Mouse (Mus musculus) embryo, embryonic 9.5 days (tissue): ENCODE results near the gene Pfkl.
A peak's percentile ranks its signal among the peaks of the same experiment; 100 is the strongest.
"Not testable (repeated sequence)": the region's sequence is repeated elsewhere in the genome, so short reads cannot be mapped to it uniquely, and the experiment has no call there.

Experiments used
- DNase-seq: peaks from one replicate; pipeline ENCODE4 v3.0.0-alpha.2; 2017; ENCODE audit errors: extremely low spot score

The Pfkl gene

DNA sequence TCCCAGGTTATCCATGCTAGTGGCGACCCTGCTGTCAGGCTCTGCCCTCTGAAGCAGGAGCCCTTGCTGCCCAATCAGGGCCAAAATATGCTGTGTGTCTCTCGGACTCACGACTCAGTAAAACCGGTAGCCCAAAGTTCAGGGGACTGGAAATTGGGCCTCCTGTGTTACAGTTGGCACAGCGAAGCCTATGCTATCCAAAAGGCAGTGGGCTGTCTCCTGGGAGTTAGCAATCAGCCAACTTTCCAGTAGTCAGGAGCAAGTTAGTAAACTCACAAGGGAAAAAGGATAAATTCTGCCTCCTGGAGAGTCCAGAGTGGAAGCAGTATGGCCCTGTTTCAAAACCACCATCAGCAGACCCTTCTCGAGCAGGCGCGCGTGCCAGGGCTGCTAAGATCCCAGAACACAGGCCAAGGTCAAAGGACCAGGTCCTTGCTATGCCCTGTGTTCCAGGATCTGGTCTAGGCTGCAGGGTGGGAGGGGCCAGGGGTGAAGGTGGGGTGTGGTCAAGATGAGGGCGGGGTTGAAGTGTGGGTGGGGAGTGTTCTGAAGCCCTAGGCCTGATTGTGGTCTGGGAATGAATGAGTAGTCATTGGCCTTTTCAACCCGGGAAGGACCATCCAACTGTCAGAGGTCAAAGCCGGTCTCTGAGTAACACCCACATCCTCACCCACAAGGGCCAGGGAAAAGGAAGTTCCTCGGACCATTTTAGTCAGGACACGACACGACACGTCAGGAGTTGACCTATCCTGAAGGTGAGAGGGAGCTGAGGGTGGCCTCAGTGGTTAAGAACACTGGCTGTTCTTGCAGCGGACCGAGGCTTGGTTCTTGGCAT lies 3.0 kb upstream of the Pfkl start:
- DNase-seq: no peak

GRCm38 (mm10) chr10:78011116-78011515 lies 1.2 kb upstream of the Pfkl start:
- not testable (repeated sequence) for DNase-seq

DNA sequence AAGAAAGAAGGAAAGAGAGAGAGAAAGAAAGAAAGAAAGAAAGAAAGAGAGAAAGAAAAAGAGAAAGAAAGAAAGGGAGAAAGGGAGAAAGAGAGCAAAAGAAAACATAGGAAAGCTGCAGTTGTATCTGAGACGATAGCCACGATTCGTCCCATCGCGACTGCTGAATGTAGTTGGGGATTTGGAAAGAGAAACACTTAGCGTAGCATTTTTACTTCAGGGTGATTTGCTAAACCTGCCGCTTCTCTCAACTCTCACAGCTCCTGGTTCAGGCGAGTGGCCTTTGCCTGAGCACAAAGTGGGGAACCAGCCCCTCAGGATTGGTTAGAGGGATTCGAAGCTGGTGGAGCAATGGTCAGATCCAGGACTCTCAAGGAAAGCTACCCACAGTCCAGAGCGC lies 452 bp upstream of the Pfkl start:
- no peak for DNase-seq

DNA sequence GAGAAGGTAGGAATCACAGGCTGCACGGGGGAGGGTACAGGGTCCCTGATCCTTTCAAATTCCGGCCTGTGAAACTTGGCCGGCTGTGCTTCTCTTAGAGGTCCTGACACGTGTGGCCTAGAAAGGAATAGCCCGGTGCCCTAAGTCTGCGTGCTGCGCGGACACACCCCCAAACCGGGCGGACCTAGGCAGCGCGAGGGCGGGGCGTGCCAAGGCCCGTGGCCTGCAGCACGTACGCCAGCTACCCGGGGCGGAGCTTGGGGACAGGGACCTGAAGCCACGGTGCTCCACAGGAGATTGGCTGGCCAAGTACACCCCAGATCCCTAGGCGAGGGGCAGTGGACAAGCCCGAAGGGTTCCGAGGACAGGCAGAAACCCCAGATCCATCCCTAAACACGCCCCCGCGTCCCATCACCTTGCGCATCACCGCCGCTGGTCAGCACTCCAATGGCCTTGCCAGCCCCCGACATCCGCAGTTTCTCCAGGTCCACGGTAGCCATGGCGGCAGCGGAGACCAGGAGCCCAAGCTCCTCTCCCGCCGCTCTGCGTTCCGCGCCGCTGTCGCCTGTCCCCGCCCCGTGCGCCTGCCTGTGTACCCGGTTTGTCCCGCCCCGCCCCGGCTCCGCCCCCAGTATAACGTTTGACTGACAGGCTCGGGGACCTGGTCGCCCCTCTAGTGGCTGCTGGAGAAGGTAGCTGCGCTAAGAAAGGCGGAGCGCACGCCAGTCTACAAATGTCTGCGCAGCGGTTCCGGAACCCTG lies 519 bp downstream of the Pfkl start:
- peak; percentile 99 for DNase-seq

DNA sequence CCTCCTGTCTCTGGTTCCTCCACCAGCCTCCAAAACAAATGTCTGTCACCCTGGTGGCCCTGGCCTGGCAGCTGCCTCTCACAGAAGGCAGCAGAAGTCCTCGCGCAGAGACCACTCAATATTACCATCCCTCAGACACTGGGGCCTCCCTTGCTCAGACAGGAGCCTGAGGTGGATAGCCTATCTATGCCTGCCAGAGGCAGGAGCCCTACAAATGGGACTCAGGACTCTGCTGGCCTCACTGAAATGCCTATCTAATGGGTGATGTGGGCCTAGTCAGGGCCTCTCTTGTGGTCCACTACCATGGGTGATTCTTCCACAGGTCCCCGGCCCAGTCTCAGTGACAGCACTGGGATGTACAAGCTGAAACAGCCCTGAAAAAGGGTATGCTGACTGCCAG lies 1.7 kb downstream of the Pfkl start:
- DNase-seq: no peak

DNA sequence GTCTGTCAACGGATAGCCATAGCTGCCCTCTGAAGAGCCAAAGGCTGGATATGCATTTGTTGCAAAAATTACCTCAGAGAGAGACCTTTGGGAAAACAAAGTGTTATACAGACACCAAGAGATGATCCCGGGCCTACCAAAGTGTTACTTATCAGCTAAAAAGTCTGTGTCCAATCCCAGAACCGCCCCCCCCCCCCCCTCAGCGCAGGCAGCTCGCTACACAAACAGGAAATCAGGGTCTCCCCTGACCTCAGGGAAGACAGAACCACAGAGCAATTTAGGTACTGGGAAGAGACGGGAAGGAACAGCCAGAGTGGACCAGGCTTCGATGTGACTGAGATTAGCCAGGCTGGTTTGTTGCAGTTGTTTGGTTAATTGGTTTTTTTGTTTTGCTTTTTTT lies 2.7 kb downstream of the Pfkl start:
- DNase-seq: no peak

DNA sequence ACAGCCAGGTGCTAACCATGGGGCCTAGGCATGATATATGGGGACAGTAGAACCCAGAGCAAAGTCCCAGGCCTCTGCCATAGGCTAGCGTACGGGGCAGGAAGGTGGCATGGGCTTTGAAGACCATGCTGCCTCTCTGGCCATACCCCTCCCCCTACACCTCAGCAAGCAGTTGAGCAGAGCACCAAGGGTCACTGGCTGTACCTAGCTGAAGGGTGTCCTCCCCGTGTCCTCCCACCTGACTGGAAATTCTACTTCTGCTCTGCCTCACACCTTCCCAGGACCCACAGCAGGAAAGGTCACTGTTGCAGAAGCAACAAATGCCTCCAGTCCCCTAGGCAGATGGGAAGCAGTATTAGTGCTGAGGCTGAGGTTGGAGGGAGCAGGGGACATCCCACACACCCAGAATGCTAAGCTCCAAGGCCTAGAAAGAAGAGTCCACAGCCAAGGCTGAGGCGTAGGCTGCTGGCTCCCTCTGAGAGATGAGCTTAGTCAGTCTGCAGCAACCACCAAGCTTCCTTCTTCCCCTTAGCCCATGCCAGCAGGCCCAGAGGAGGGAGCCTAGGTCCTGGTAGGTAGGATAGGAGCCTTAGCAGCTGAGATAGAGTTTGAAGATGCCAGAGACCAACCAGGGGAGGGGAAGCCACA lies 4.0 kb downstream of the Pfkl start:
- DNase-seq: no peak

- no peak for DNase-seq
These were observed 5.3 kb downstream of the Pfkl start for GRCm38 (mm10) chr10:78004479-78005100.

DNA sequence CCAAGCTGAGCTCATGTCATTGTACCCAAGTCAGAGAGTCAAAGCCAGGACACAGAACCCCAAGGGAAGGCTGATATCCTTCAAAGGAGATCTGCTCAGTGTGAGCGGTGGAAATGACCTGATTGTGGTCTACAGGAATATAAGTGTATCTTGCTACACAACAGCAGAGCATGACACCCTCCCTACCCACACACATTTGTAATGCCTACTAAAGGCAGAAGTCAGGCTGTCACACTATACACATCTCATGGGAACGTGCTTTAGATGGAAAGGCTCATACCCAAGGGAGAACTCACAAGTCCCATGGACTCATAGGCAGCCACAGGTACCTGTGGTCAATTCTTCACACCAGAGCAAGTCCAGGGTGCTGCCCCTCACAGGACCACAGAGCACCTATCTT lies 7.6 kb downstream of the Pfkl start:
- no peak for DNase-seq

- no peak for DNase-seq
These were observed 8.1 kb downstream of the Pfkl start for GRCm38 (mm10) chr10:78001796-78002195.

DNA sequence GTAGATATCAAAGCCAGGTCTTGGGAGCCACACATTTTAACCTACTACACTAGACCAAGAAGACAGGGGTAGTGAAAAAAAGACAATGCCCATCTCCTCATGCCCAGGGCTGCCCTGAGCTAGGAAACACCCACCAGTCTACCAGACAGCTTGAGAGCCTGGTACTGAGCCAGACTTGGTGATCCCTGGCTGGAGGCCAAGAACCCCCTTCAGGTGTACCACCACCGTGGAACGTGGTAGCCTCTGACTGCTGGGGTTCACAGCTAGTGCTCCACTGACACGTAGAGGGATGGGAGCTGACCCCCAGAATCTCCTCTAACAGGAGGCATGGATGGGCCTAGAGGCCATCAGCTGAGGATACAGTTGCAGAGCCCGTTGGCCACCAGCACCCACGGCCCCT lies 9.7 kb downstream of the Pfkl start:
- DNase-seq: no peak

DNA sequence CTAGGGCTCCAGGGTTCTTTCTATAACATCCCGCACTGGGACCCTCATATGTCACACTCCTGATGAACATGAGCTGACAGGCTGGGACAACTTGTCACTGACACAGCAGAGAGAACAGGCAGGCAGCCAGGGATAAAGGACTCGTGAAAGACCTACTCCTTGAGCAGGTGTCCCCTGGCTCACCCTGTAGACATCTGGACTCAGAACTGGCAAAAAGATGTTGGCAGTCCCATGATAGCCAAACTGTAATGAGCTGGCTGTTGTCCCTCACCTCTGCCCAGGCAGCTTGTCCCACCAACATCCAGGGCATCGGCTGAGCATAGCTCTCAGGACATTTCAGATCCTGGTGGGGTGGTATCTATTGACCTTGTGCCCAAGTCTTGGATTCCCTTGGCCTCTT lies 14.2 kb downstream of the Pfkl start:
- DNase-seq: no peak

DNA sequence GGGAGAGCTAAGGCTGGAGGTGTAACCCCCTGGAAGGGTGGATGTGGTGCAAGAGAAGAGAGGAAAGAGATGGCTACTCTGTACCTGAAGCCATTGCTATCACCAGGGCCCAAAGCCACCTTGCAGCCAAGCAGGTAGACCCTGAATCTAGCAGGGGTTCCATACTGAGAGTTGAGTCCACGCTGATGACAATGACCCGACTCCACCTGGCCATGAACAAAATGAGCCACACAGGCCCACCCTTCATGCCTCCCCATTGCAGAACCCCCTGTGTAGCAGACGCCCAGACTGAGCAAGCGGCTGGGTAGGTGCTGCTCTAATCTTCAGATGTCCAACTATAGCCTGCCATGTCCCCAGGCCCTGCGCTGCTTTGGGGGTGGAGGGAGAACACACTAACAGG lies 24.1 kb downstream of the Pfkl start:
- DNase-seq: no peak

- peak; percentile 77 for DNase-seq
These were observed 25.2 kb downstream of the Pfkl start for GRCm38 (mm10) chr10:77984660-77985059.

GRCm38 (mm10) chr10:77978351-77979350 lies 31.2 kb downstream of the Pfkl start, which contains the start of gene 1810043G02Rik:
Gene 1810043G02Rik, plus strand, starts transcription at chr10:77978524.
- peak; percentile 98 for DNase-seq

- DNase-seq: no peak
These were observed 33.3 kb downstream of the Pfkl start for GRCm38 (mm10) chr10:77976458-77977150.

- no peak for DNase-seq
These were observed 34.2 kb downstream of the Pfkl start for GRCm38 (mm10) chr10:77975653-77976052.

DNA sequence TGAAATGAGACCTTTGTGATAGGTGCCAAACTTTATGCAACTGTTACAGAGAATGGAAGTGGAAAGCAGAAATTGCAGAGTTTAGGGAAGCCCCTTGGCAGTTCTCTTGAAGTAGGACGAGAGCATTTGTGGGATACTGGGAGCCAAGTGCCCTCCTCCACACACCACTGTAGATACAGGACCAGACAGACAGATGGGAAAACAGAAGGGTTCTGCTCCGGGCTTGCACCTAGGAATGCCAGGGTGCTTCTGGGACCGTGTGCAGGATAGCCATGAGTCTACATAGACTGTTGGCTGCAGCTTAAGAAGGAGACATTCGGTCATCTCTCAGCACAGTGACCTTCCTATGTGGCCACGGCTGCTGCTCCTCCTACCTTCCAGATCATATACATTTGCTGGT lies 35.1 kb downstream of the Pfkl start:
- DNase-seq: no peak

DNA sequence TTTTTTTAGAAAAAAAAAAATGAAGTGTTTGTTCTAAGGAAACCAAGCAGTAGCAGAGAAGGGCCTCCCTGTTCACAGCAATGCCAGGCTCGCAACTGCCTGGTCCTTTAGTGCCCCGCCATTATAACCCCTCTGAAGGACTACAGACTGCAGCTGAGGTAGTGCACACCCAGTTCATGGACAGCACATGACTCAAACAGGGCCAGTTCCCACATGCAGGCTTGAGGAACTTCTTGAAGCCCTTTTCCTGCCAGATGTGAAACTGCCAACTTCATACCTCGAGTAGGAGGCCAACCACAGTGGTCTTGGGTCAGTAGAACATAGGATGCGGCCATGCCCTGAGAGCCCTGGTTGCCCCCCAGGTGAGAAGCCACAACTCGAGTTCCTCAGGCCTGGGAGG lies 35.6 kb downstream of the Pfkl start:
- no peak for DNase-seq
